Mouse (Mus musculus) C2C12 (cell line): ENCODE measurements around the gene Tmem240.

Experiments
- CTCF ChIP-seq: IDR thresholded peaks from one replicate; pipeline ENCODE4 v1.5.1; 2011; ENCODE audit not compliant: control insufficient read depth, insufficient read depth, insufficient read length
- MAX ChIP-seq: IDR thresholded peaks from one replicate; pipeline ENCODE4 v1.6.1; 2011; ENCODE audit warnings: mild to moderate bottlenecking, control low read depth
- MYOG ChIP-seq: IDR thresholded peaks from one replicate; pipeline ENCODE4 v1.6.1; 2011; ENCODE audit not compliant: control insufficient read depth, insufficient read length; ENCODE audit errors: extremely low read depth
- USF1 ChIP-seq: IDR thresholded peaks from one replicate; pipeline ENCODE4 v1.6.1; 2011; ENCODE audit warnings: low read depth, mild to moderate bottlenecking, control low read depth, moderate library complexity

GRCm38 (mm10) chr4:155710521-155711252, 23.9 kb upstream of the Tmem240 start:
- no peak for TF ChIP-seq CTCF
- TF ChIP-seq USF1: peak; percentile 53
- no peak for TF ChIP-seq MAX
- no peak for TF ChIP-seq MYOG
